Mouse (Mus musculus): ENCODE measurements around the gene Lmln. TPM values are rescaled to one million over a fixed set of nuclear protein-coding genes. Genes with fewer than 3 reads are reported as not detected.

The Lmln gene
- total and polyA plus RNA-seq, 3 experiments: 1.5 to 3.2 (median 2.6) TPM

GRCm38 (mm10) chr16:33151558-33151957, 89.2 kb downstream of the Lmln start:
- no peaks in the 10 kb centered on the region for H3K36me3 ChIP-seq (replicated peaks in 1 of 2; ENCODE audit: control insufficient read depth in 1 of 2, insufficient read depth in 1 of 2, low read length in 1 of 2)
- H3K9ac ChIP-seq (ENCODE audit: insufficient read depth, low read depth): no peak overlapping the region
- in situ Hi-C loops (cut with MboI; ENCODE audit: low pct_ligation_motif_present, low pct_unique_long_range_greater_than_20kb, low sequenced_read_pairs): loop anchor here (5.0 to 10.0 kb wide), 2 partner anchors 129 to 337 kb away; partner anchors contain the start of gene Smbd1
- H3K27me3 ChIP-seq (replicated peaks): peaks cover 2% of the 10 kb centered on the region
- H3K4me2 ChIP-seq (ENCODE audit: insufficient read depth, low read depth, poor library complexity, severe bottlenecking): peak overlapping the region; percentile 73
- H3K4me3 ChIP-seq (replicated peaks in 1 of 3; ENCODE audit: low read depth in 2 of 3, low read length in 2 of 3, poor library complexity in 1 of 3): peak overlapping the region in 2 of 3 experiments; percentile 7 to 10
- H3K79me2 ChIP-seq (replicated peaks; ENCODE audit: control insufficient read depth, extremely low read depth, insufficient read depth, poor library complexity, severe bottlenecking): no peaks in the 10 kb centered on the region
- dilution Hi-C loops (cut with MboI; ENCODE audit: extremely low pct_ligation_motif_present, extremely low pct_unique_long_range_greater_than_20kb, low sequenced_read_pairs): no loop called here
- H3K9me3 ChIP-seq (replicated peaks; ENCODE audit: low read length): no peaks in the 10 kb centered on the region
- no peak overlapping the region for H3K27ac ChIP-seq (ENCODE audit: insufficient read depth, low read depth)
- no peak for DNase-seq (ENCODE audit: extremely low read depth)
- peaks cover 9 to 13% of the 10 kb centered on the region in 2 experiments for H3K4me1 ChIP-seq (ENCODE audit: control insufficient read depth in 1 of 2, insufficient read depth in 2 of 2)
- TF ChIP-seq HCFC1 (IDR thresholded peaks at IDR 0.05; ENCODE audit: low read depth, low read length): no peak
- TF ChIP-seq IRF4 (IDR thresholded peaks at IDR 0.05; ENCODE audit: low read depth, low read length): 0 out of 2 replicates have a peak, but pooled peaks have one; percentile 19
- no peak for TF ChIP-seq ZMIZ1 (IDR thresholded peaks at IDR 0.05; ENCODE audit: low read depth, low read length)

DNA sequence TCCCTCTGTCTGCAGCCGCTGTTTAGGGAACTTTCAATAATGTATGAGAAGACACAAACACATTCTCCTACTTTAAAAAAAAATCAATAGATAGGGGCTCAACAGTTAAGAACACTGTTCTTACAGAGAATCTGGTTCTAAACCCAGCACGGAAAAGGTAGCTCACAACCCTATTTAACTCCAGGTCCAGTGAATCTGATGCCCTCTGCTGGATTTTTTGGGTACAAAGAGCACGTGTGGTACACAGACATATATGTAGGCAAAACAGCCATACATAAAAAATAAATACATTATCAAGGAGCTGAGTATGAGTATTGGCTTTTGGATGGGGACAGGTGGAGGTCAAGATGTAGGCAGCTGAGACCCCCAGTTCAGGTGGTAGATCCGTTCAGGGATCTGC, 92.7 kb downstream of the Lmln start:
- Histone ChIP-seq H3K79me2 (replicated peaks; ENCODE audit: control insufficient read depth, extremely low read depth, insufficient read depth, poor library complexity, severe bottlenecking) (no peaks in the 10 kb centered on the region), H3K9ac (ENCODE audit: insufficient read depth, low read depth) (no peak overlapping the region), H3K4me3 (replicated peaks in 1 of 3; ENCODE audit: low read depth in 2 of 3, low read length in 2 of 3, poor library complexity in 1 of 3) (no peak overlapping the region), H3K27ac (ENCODE audit: insufficient read depth, low read depth) (no peak overlapping the region), H3K36me3 (replicated peaks in 1 of 2; ENCODE audit: control insufficient read depth in 1 of 2, insufficient read depth in 1 of 2, low read length in 1 of 2) (no peaks in the 10 kb centered on the region), H3K9me3 (replicated peaks; ENCODE audit: low read length) (no peaks in the 10 kb centered on the region), H3K27me3 (replicated peaks) (peaks cover 2% of the 10 kb centered on the region), H3K4me1 (ENCODE audit: control insufficient read depth in 1 of 2, insufficient read depth in 2 of 2) (peaks cover 12 to 15% of the 10 kb centered on the region in 2 experiments), H3K4me2 (ENCODE audit: insufficient read depth, low read depth, poor library complexity, severe bottlenecking) (no peak overlapping the region)
- in situ Hi-C loops (cut with MboI; ENCODE audit: low pct_ligation_motif_present, low pct_unique_long_range_greater_than_20kb, low sequenced_read_pairs): loop anchor here (5.0 to 10.0 kb wide), 2 partner anchors 133 to 340 kb away; partner anchors contain the start of gene Smbd1
- TF ChIP-seq SMC3 (IDR thresholded peaks at IDR 0.05; ENCODE audit: low read depth, low read length): peak; percentile 82
- no peak for TF ChIP-seq NRF1 (IDR thresholded peaks at IDR 0.05; ENCODE audit: low read depth, low read length)
- no peak for TF ChIP-seq ELF1 (IDR thresholded peaks at IDR 0.05; ENCODE audit: low read depth, low read length)
- no peak for TF ChIP-seq PAX5 (IDR thresholded peaks at IDR 0.05; ENCODE audit: low read length)
- TF ChIP-seq HCFC1 (IDR thresholded peaks at IDR 0.05; ENCODE audit: low read depth, low read length): no peak
- no peak for TF ChIP-seq NELFE (IDR thresholded peaks at IDR 0.05; ENCODE audit: low read depth, low read length)
- TF ChIP-seq ZMIZ1 (IDR thresholded peaks at IDR 0.05; ENCODE audit: low read depth, low read length): no peak
- TF ChIP-seq EP300 (IDR thresholded peaks at IDR 0.05; ENCODE audit: low read length): no peak
- TF ChIP-seq MYC (IDR thresholded peaks at IDR 0.05; ENCODE audit: low read depth, low read length): peak; percentile 95
- TF ChIP-seq GABPA (IDR thresholded peaks at IDR 0.05; ENCODE audit: insufficient replicate concordance, low read depth, low read length): no peak
- TF ChIP-seq RAD21 (IDR thresholded peaks at IDR 0.05; ENCODE audit: low read depth, low read length): peak; percentile 66
- TF ChIP-seq UBTF (IDR thresholded peaks at IDR 0.05; ENCODE audit: low read depth, low read length): no peak
- TF ChIP-seq CTCF (conservative IDR thresholded peaks at IDR 0.05 in 1 of 2, IDR thresholded peaks at IDR 0.05 in 1 of 2; ENCODE audit: low read depth in 2 of 2, low read length in 2 of 2): peak; percentile 22 to 83; a peak in 3 of 4 replicates
- TF ChIP-seq ETS1 (conservative IDR thresholded peaks at IDR 0.05; ENCODE audit: low read depth, low read length): no peak
- TF ChIP-seq MAFK (IDR thresholded peaks at IDR 0.05; ENCODE audit: insufficient replicate concordance, low read length): no peak
- TF ChIP-seq CHD1 (IDR thresholded peaks at IDR 0.05; ENCODE audit: low read depth, low read length): no peak
- no peak for TF ChIP-seq USF1 (IDR thresholded peaks at IDR 0.05; ENCODE audit: low read depth, low read length)
- no peak for TF ChIP-seq ZKSCAN1 (IDR thresholded peaks at IDR 0.05; ENCODE audit: borderline replicate concordance, low read depth, low read length)
- TF ChIP-seq BHLHE40 (IDR thresholded peaks at IDR 0.05; ENCODE audit: low read depth, low read length): peak; percentile 86
- TF ChIP-seq KAT2A (IDR thresholded peaks at IDR 0.05; ENCODE audit: insufficient replicate concordance, low read length): no peak
- TF ChIP-seq MAZ (IDR thresholded peaks at IDR 0.05; ENCODE audit: low read depth, low read length): no peak
- TF ChIP-seq TCF12 (IDR thresholded peaks at IDR 0.05; ENCODE audit: low read depth, low read length): no peak
- peak; percentile 75; the same call in 1 of the 2 replicates for TF ChIP-seq MAX (IDR thresholded peaks at IDR 0.05; ENCODE audit: low read length)
- peak; percentile 74 for DNase-seq (ENCODE audit: extremely low read depth)
- dilution Hi-C loops (cut with MboI; ENCODE audit: extremely low pct_ligation_motif_present, extremely low pct_unique_long_range_greater_than_20kb, low sequenced_read_pairs): no loop called here
